Mouse (Mus musculus) ES-E14 (cell line): ENCODE measurements at regions not wholly inside any gene's neighbourhood (a gene's known extent, or its start where the extent isn't known, plus 50 kb on each side); places are given as distances from the start of the nearest gene placed in this dataset.

Source experiments
- HCFC1 ChIP-seq: IDR thresholded peaks from 2 replicates; pipeline ENCODE4 v1.6.1; 2012; ENCODE audit warnings: low read length, inconsistent platforms, borderline replicate concordance; ENCODE audit not compliant: insufficient read depth
- MAFK ChIP-seq: IDR thresholded peaks from 2 replicates; pipeline ENCODE4 v1.6.1; 2014; ENCODE audit warnings: mild to moderate bottlenecking, low read depth, low read length, inconsistent platforms; ENCODE audit not compliant: insufficient read depth
- ZC3H11A ChIP-seq: IDR thresholded peaks from 2 replicates; pipeline ENCODE4 v1.6.1; 2012; ENCODE audit warnings: low read depth, mild to moderate bottlenecking, inconsistent platforms, low read length, borderline replicate concordance

DNA sequence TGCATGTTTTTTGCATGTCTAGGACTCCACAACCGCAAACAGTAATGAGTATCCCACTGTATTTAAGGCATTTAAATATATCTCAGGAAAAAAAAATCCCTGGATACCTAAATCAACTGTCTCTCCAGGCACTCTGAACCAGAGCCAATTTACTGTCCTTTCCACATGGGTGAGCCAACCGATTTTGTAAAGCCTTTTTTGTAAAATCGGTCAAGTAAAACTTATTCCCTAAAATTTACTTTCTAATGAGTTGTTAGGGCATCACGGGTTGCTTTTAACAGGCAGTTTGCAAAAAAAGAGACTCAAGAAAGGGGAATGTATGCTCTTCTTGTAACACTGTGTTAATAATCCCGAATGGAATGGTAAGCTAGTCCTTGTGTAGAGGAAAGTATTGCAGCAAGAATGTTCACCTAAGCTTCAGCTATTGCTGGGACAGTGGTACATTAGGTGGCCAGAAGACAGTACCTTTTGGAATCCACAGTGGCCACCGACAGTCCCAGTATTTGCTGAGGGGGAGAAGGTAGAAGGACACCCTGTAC, 496.4 kb downstream of the Cntnap4 start:
- TF ChIP-seq ZC3H11A (no peak), HCFC1 (no peak), MAFK (no peak)
